Mouse (Mus musculus): Measurements from ENCODE around the gene Fbxw8.

- TF ChIP-seq CTCF (IDR thresholded peaks at IDR 0.05; ENCODE audit: low read depth), result no peak
- no peak for TF ChIP-seq EP300 (IDR thresholded peaks at IDR 0.05; ENCODE audit: low read depth)
Observed at GRCm38 (mm10) chr5:118128208-118128607, 27.1 kb downstream of the Fbxw8 start.

All from liver, embryonic 14.5 days (tissue).